Comparison of ENCODE assay signal across 8 mouse cellular contexts in genomic region chr11:110450091-110450757, GRCm38 (mm10). TPM values are rescaled to one million over a fixed set of nuclear protein-coding genes. Genes with fewer than 3 reads are reported as not detected.
DNase-seq lines count a peak whose midpoint lies in the region; ATAC-seq lines count a peak whose summit lies in the region.
"Had no signal": no experiment of that assay in that cellular context is flagged by ENCODE, and none has a peak within 500 bp of the region (broad histone marks: within the 10 kb centered on the region; RNA-seq: fewer than 3 reads in every experiment).

No protein-coding gene starts in this region.

- H3K36me3 ChIP-seq in hindbrain, embryonic 14.5 days (replicated peaks; ENCODE audit: control insufficient read depth, insufficient read depth): no peaks in the 10 kb centered on the region
- H3K36me3 ChIP-seq in neural tube, embryonic 15.5 days: no peaks in the 10 kb centered on the region
- H3K36me3 ChIP-seq: midbrain, embryonic 12.5 days had no signal

- peak; percentile 21 for DNase-seq in ovary, postnatal 36 days (ENCODE audit: low spot score)
- DNase-seq in ovary, postnatal 10 days (ENCODE audit: low spot score): no peak
- DNase-seq in hindbrain, embryonic 14.5 days (ENCODE audit: low spot score): peak; percentile 58
- no peak for DNase-seq in urinary bladder, postnatal 25 days (ENCODE audit: low spot score)
- no peak for DNase-seq in spleen, adult 12 weeks (ENCODE audit: low spot score)

- peak; percentile 18; the same call in 1 of the 2 replicates for ATAC-seq in erythroid progenitor cell, adult 5-6 weeks (replicated peaks; ENCODE audit: low FRiP score, poor library complexity, severe bottlenecking)
- 0 out of 2 replicates have a peak, but pooled peaks have one; percentile 43 for ATAC-seq in hindbrain, embryonic 14.5 days (ENCODE audit: low FRiP score)
- no peak for ATAC-seq in neural tube, embryonic 15.5 days (ENCODE audit: low FRiP score)

- H3K4me3 ChIP-seq in hindbrain, embryonic 14.5 days (replicated peaks; ENCODE audit: low read length): no peak overlapping the region
- H3K4me3 ChIP-seq in neural tube, embryonic 15.5 days (replicated peaks): no peak overlapping the region

- H3K27me3 ChIP-seq in hindbrain, embryonic 14.5 days (ENCODE audit: control insufficient read depth, insufficient read depth, low read length): no peaks in the 10 kb centered on the region
- H3K27me3 ChIP-seq in neural tube, embryonic 15.5 days (replicated peaks): 0 out of 2 replicates have a peak, but pooled peaks cover 3% of the 10 kb centered on the region

- H3K4me2 ChIP-seq in hindbrain, embryonic 14.5 days (replicated peaks): peak overlapping the region; percentile 13; the same call in 1 of the 2 replicates
- H3K4me2 ChIP-seq in neural tube, embryonic 15.5 days: peak overlapping the region; percentile 24

- H3K4me1 ChIP-seq in hindbrain, embryonic 14.5 days (replicated peaks; ENCODE audit: control insufficient read depth, insufficient read depth, low read length): peaks cover 31% of the 10 kb centered on the region
- H3K4me1 ChIP-seq in neural tube, embryonic 15.5 days: peaks cover 33% of the 10 kb centered on the region

- 43% methylated on average over 15 of the region's 15 CpGs for WGBS in hindbrain, embryonic 14.5 days
- 43% methylated on average over 15 of the region's 15 CpGs for WGBS in neural tube, embryonic 15.5 days

- H3K9me3 ChIP-seq in hindbrain, embryonic 14.5 days (ENCODE audit: control insufficient read depth, low read length): no peaks in the 10 kb centered on the region
- no peaks in the 10 kb centered on the region for H3K9me3 ChIP-seq in neural tube, embryonic 15.5 days (replicated peaks)
- H3K9me3 ChIP-seq: midbrain, embryonic 12.5 days had no signal

- H3K27ac ChIP-seq in hindbrain, embryonic 14.5 days: no peak overlapping the region
- H3K27ac ChIP-seq in neural tube, embryonic 15.5 days (replicated peaks): peak overlapping the region; percentile 5; the same call in 1 of the 2 replicates
- H3K27ac ChIP-seq: midbrain, embryonic 12.5 days had no signal

- H3K9ac ChIP-seq in hindbrain, embryonic 14.5 days: no peak overlapping the region
- H3K9ac ChIP-seq in neural tube, embryonic 15.5 days (replicated peaks): no peak overlapping the region
- H3K9ac ChIP-seq: midbrain, embryonic 12.5 days had no signal

RNA-seq across cellular contexts. Expression of gene Map2k6, which starts 51.3 kb away (rescaled TPM):
- total RNA-seq in erythroid progenitor cell, adult 5-6 weeks (2015; ENCODE audit: low replicate concordance): 4.2 and 4.7 TPM in 2 replicates
- total RNA-seq in erythroid progenitor cell, adult 5-6 weeks (2017; ENCODE audit: low replicate concordance): 0.77 TPM in 1 of 2 replicates, not detected in the other
- polyA plus RNA-seq in hindbrain, embryonic 14.5 days (2014; fragmentation: Nextera tagmentation; extraction: Ambion mirVana): 28.3 and 32.0 TPM in 2 replicates
- polyA plus RNA-seq in neural tube, embryonic 15.5 days (2015; fragmentation: Nextera tagmentation; extraction: Ambion mirVana): 19.7 and 20.7 TPM in 2 replicates

Comparison
In these comparisons a context has a peak if more than half of its experiments do, and no peak if none do; other contexts are left out.
1. DNase-seq: peak in ovary, postnatal 36 days (single experiment) and hindbrain, embryonic 14.5 days (single experiment); none in ovary, postnatal 10 days (single experiment), urinary bladder, postnatal 25 days (single experiment) and spleen, adult 12 weeks (single experiment).